Mouse (Mus musculus): Measurements from ENCODE around the gene Tex264. TPM values are rescaled to one million over a fixed set of nuclear protein-coding genes. Genes with fewer than 3 reads are reported as not detected.
A peak's percentile ranks its signal among the peaks of the same experiment; 100 is the strongest.

Tex264 gene
- polyA plus RNA-seq, 1 experiment from 2014 or later = 36.8 TPM

GRCm38 (mm10) chr9:106659441-106659840 is 26.3 kb downstream of the Tex264 start:
- no peak overlapping the region for H3K4me2 ChIP-seq
- peaks cover 28% of the 10 kb centered on the region; the same call in 1 of the 2 replicates for H3K4me1 ChIP-seq (ENCODE audit: control insufficient read depth, insufficient read depth, low read length)
- H3K9me3 ChIP-seq (replicated peaks; ENCODE audit: control insufficient read depth, low read length) = no peaks in the 10 kb centered on the region; the same call in 1 of the 2 replicates
- H3K27ac ChIP-seq (ENCODE audit: low read depth, low read length) = no peak overlapping the region
- H3K9ac ChIP-seq (ENCODE audit: low read depth, low read length) = no peak overlapping the region
- ATAC-seq (replicated peaks; ENCODE audit: insufficient number of reproducible peaks, low FRiP score, low TSS enrichment) = no peak
- H3K36me3 ChIP-seq (ENCODE audit: control insufficient read depth, insufficient read depth, low read length) = peaks cover 26% of the 10 kb centered on the region
- WGBS (ENCODE audit: insufficient replicate concordance) = 75% methylated on average over 7 of the region's 7 CpGs
- no peak overlapping the region for H3K4me3 ChIP-seq (ENCODE audit: low read depth, low read length)
- peaks cover 24% of the 10 kb centered on the region for H3K27me3 ChIP-seq (ENCODE audit: control insufficient read depth, insufficient read depth, low read length)

- no peaks in the 10 kb centered on the region; the same call in 1 of the 2 replicates for H3K9me3 ChIP-seq (replicated peaks; ENCODE audit: control insufficient read depth, low read length)
- 23% methylated on average over 5 of the region's 5 CpGs for WGBS (ENCODE audit: insufficient replicate concordance)
- no peak for ATAC-seq (replicated peaks; ENCODE audit: insufficient number of reproducible peaks, low FRiP score, low TSS enrichment)
Observed at GRCm38 (mm10) chr9:106657592-106657991, 28.1 kb downstream of the Tex264 start.

GRCm38 (mm10) chr9:106656820-106657219 is 28.9 kb downstream of the Tex264 start:
- no peak overlapping the region for H3K27ac ChIP-seq (ENCODE audit: low read depth, low read length)
- H3K4me1 ChIP-seq (ENCODE audit: control insufficient read depth, insufficient read depth, low read length) = peaks cover 10% of the 10 kb centered on the region; the same call in 1 of the 2 replicates
- 24% methylated on average over 5 of the region's 5 CpGs for WGBS (ENCODE audit: insufficient replicate concordance)
- no peak overlapping the region for H3K4me2 ChIP-seq
- H3K9me3 ChIP-seq (replicated peaks; ENCODE audit: control insufficient read depth, low read length) = no peaks in the 10 kb centered on the region; the same call in 1 of the 2 replicates
- no peak overlapping the region for H3K9ac ChIP-seq (ENCODE audit: low read depth, low read length)
- no peak; the same call in 1 of the 2 replicates for ATAC-seq (replicated peaks; ENCODE audit: insufficient number of reproducible peaks, low FRiP score, low TSS enrichment)
- peaks cover 18% of the 10 kb centered on the region for H3K36me3 ChIP-seq (ENCODE audit: control insufficient read depth, insufficient read depth, low read length)
- no peak overlapping the region for H3K4me3 ChIP-seq (ENCODE audit: low read depth, low read length)
- peaks cover 39% of the 10 kb centered on the region for H3K27me3 ChIP-seq (ENCODE audit: control insufficient read depth, insufficient read depth, low read length)

More at GRCm38 (mm10) chr9:106657592-106657991, 28.1 kb downstream of the Tex264 start:
- no peak overlapping the region for H3K4me3 ChIP-seq (ENCODE audit: low read depth, low read length)
- H3K27me3 ChIP-seq (ENCODE audit: control insufficient read depth, insufficient read depth, low read length) = peaks cover 36% of the 10 kb centered on the region
- peaks cover 25% of the 10 kb centered on the region for H3K36me3 ChIP-seq (ENCODE audit: control insufficient read depth, insufficient read depth, low read length)
- H3K4me2 ChIP-seq = no peak overlapping the region
- H3K9ac ChIP-seq (ENCODE audit: low read depth, low read length) = no peak overlapping the region
- no peak overlapping the region for H3K27ac ChIP-seq (ENCODE audit: low read depth, low read length)
- H3K4me1 ChIP-seq (ENCODE audit: control insufficient read depth, insufficient read depth, low read length) = peaks cover 11% of the 10 kb centered on the region; the same call in 1 of the 2 replicates

GRCm38 (mm10) chr9:106655884-106656720 is 29.6 kb downstream of the Tex264 start, which contains the start of gene Grm2:
Gene Grm2, minus strand, starts transcription at chr9:106656082.
- WGBS (ENCODE audit: insufficient replicate concordance) = 1% methylated on average over 37 of the region's 44 CpGs
- peaks cover 39% of the 10 kb centered on the region for H3K27me3 ChIP-seq (ENCODE audit: control insufficient read depth, insufficient read depth, low read length)
- H3K9ac ChIP-seq (ENCODE audit: low read depth, low read length) = no peak within 1 kb of the TSS

GRCm38 (mm10) chr9:106652720-106653119 is 33.0 kb downstream of the Tex264 start:
- H3K27me3 ChIP-seq (ENCODE audit: control insufficient read depth, insufficient read depth, low read length) = peaks cover 45% of the 10 kb centered on the region
- H3K4me1 ChIP-seq (ENCODE audit: control insufficient read depth, insufficient read depth, low read length) = peaks cover 10% of the 10 kb centered on the region; the same call in 1 of the 2 replicates

More at GRCm38 (mm10) chr9:106655884-106656720, 29.6 kb downstream of the Tex264 start, which contains the start of gene Grm2:
- H3K9me3 ChIP-seq (replicated peaks; ENCODE audit: control insufficient read depth, low read length) = no peaks in the 10 kb centered on the region; the same call in 1 of the 2 replicates
- peaks cover 10% of the 10 kb centered on the region; the same call in 1 of the 2 replicates for H3K4me1 ChIP-seq (ENCODE audit: control insufficient read depth, insufficient read depth, low read length)
- ATAC-seq (replicated peaks; ENCODE audit: insufficient number of reproducible peaks, low FRiP score, low TSS enrichment) = 0 out of 2 replicates have a peak, but pooled peaks have one; percentile 20
- peak within 1 kb of the TSS; percentile 37 for H3K4me3 ChIP-seq (ENCODE audit: low read depth, low read length)
- no peak within 1 kb of the TSS for H3K27ac ChIP-seq (ENCODE audit: low read depth, low read length)
- H3K36me3 ChIP-seq (ENCODE audit: control insufficient read depth, insufficient read depth, low read length) = peaks cover 13% of the 10 kb centered on the region
- H3K4me2 ChIP-seq = peak within 1 kb of the TSS; percentile 70

GRCm38 (mm10) chr9:106647226-106647625 is 38.5 kb downstream of the Tex264 start:
- WGBS (ENCODE audit: insufficient replicate concordance) = 57% methylated on average over 27 of the region's 27 CpGs
- Histone ChIP-seq H3K27me3 (ENCODE audit: control insufficient read depth, insufficient read depth, low read length) (peaks cover 22% of the 10 kb centered on the region), H3K9me3 (replicated peaks; ENCODE audit: control insufficient read depth, low read length) (no peaks in the 10 kb centered on the region), H3K4me3 (ENCODE audit: low read depth, low read length) (no peak overlapping the region), H3K36me3 (ENCODE audit: control insufficient read depth, insufficient read depth, low read length) (no peaks in the 10 kb centered on the region), H3K9ac (ENCODE audit: low read depth, low read length) (no peak overlapping the region), H3K4me1 (ENCODE audit: control insufficient read depth, insufficient read depth, low read length) (no peaks in the 10 kb centered on the region), H3K4me2 (no peak overlapping the region), H3K27ac (ENCODE audit: low read depth, low read length) (no peak overlapping the region)
- no peak for ATAC-seq (replicated peaks; ENCODE audit: insufficient number of reproducible peaks, low FRiP score, low TSS enrichment)

More at GRCm38 (mm10) chr9:106652720-106653119, 33.0 kb downstream of the Tex264 start:
- H3K4me3 ChIP-seq (ENCODE audit: low read depth, low read length) = no peak overlapping the region
- ATAC-seq (replicated peaks; ENCODE audit: insufficient number of reproducible peaks, low FRiP score, low TSS enrichment) = no peak
- no peaks in the 10 kb centered on the region for H3K36me3 ChIP-seq (ENCODE audit: control insufficient read depth, insufficient read depth, low read length)
- H3K9ac ChIP-seq (ENCODE audit: low read depth, low read length) = no peak overlapping the region
- WGBS (ENCODE audit: insufficient replicate concordance) = 67% methylated on average over 1 of the region's 1 CpGs
- H3K4me2 ChIP-seq = no peak overlapping the region
- H3K9me3 ChIP-seq (replicated peaks; ENCODE audit: control insufficient read depth, low read length) = no peaks in the 10 kb centered on the region
- no peak overlapping the region for H3K27ac ChIP-seq (ENCODE audit: low read depth, low read length)

- ATAC-seq (replicated peaks; ENCODE audit: insufficient number of reproducible peaks, low FRiP score, low TSS enrichment) = no peak
- Histone ChIP-seq H3K4me2 (no peak overlapping the region), H3K9ac (ENCODE audit: low read depth, low read length) (no peak overlapping the region), H3K27me3 (ENCODE audit: control insufficient read depth, insufficient read depth, low read length) (peaks cover 22% of the 10 kb centered on the region), H3K4me1 (ENCODE audit: control insufficient read depth, insufficient read depth, low read length) (no peaks in the 10 kb centered on the region), H3K9me3 (replicated peaks; ENCODE audit: control insufficient read depth, low read length) (no peaks in the 10 kb centered on the region), H3K27ac (ENCODE audit: low read depth, low read length) (no peak overlapping the region), H3K4me3 (ENCODE audit: low read depth, low read length) (no peak overlapping the region), H3K36me3 (ENCODE audit: control insufficient read depth, insufficient read depth, low read length) (no peaks in the 10 kb centered on the region)
- 76% methylated on average over 9 of the region's 9 CpGs for WGBS (ENCODE audit: insufficient replicate concordance)
Observed at GRCm38 (mm10) chr9:106645684-106646271, 39.9 kb downstream of the Tex264 start.

- Histone ChIP-seq H3K36me3 (ENCODE audit: control insufficient read depth, insufficient read depth, low read length) (no peaks in the 10 kb centered on the region), H3K4me1 (ENCODE audit: control insufficient read depth, insufficient read depth, low read length) (no peaks in the 10 kb centered on the region), H3K4me2 (no peak overlapping the region), H3K4me3 (ENCODE audit: low read depth, low read length) (no peak overlapping the region), H3K27me3 (ENCODE audit: control insufficient read depth, insufficient read depth, low read length) (peaks cover 18% of the 10 kb centered on the region), H3K9me3 (replicated peaks; ENCODE audit: control insufficient read depth, low read length) (no peaks in the 10 kb centered on the region), H3K27ac (ENCODE audit: low read depth, low read length) (no peak overlapping the region), H3K9ac (ENCODE audit: low read depth, low read length) (no peak overlapping the region)
- ATAC-seq (replicated peaks; ENCODE audit: insufficient number of reproducible peaks, low FRiP score, low TSS enrichment) = no peak
- 62% methylated on average over 6 of the region's 6 CpGs for WGBS (ENCODE audit: insufficient replicate concordance)
Observed at GRCm38 (mm10) chr9:106643787-106644186, 41.9 kb downstream of the Tex264 start.

All from heart, embryonic 11.5 days (tissue).